Mouse (Mus musculus): ENCODE measurements around the gene Dpp6.

DNA sequence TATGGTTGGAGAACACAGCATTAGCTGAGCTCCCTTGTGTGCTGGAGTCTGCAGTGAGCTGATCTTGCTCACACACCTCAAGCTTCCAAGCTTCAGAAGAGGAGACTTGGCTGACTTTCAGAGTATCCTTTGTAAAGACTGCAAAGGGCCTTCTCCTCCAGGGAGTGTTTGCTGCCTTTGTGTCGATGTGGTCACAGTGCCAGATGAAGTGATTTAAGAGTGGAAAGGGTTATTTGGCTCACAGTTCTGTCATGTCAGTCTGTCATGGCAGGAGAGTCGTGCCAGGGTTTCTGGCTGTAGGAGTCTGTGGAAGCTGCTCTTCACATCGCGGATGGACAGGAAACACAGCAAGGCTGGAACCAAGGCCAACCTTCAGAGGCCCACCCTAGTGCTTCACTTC is 899.0 kb downstream of the Dpp6 start:
- TF ChIP-seq CTCF (IDR thresholded peaks at IDR 0.05; ENCODE audit: low read depth, low read length) (no peak), GATA1 (IDR thresholded peaks at IDR 0.05; ENCODE audit: borderline replicate concordance, low read length) (no peak), TAL1 (conservative IDR thresholded peaks at IDR 0.05; ENCODE audit: low read depth, low read length) (no peak)

Data from G1E (cell line).